Mouse (Mus musculus) embryonic facial prominence, embryonic 14.5 days (tissue): ENCODE results near the gene Bpifc. TPM values are rescaled to one million over a fixed set of nuclear protein-coding genes. Genes with fewer than 3 reads are reported as not detected.

Experiments
- ATAC-seq: fragments of 200-750 bp; cut with Nextera tagmentation; 2 replicates; pipeline ENCODE4 v1.8.0; 2017; ENCODE audit warnings: low read depth, moderate number of reproducible peaks, moderate TSS enrichment
- DNase-seq: peaks from one replicate; pipeline ENCODE4 v3.0.0-alpha.2; 2015; ENCODE audit warnings: low spot score
- H3K27ac ChIP-seq: fragments of 300-500 bp; sonication (generic); replicated peaks from 2 replicates; pipeline ENCODE4 v1.5.1; 2014; ENCODE audit warnings: low read depth, mild to moderate bottlenecking, low read length, moderate library complexity
- H3K27me3 ChIP-seq: fragments of 300-500 bp; sonication (generic); replicated peaks from 2 replicates; pipeline ENCODE4 v1.6.1; 2014; ENCODE audit warnings: low read length; ENCODE audit not compliant: control insufficient read depth, insufficient read depth
- H3K36me3 ChIP-seq: fragments of 300-500 bp; sonication (generic); 2 replicates; pipeline ENCODE4 v1.6.1; 2014; ENCODE audit warnings: low read length, mixed read lengths; ENCODE audit not compliant: control insufficient read depth, insufficient read depth
- H3K4me1 ChIP-seq: fragments of 300-500 bp; sonication (generic); 2 replicates; pipeline ENCODE4 v1.6.1; 2014; ENCODE audit warnings: antibody characterized with exemption, low read length; ENCODE audit not compliant: control insufficient read depth, insufficient read depth
- H3K4me2 ChIP-seq: fragments of 300-500 bp; sonication (generic); 2 replicates; pipeline ENCODE4 v1.6.1; 2014; ENCODE audit warnings: low read depth, mild to moderate bottlenecking, low read length, moderate library complexity, mixed read lengths
- H3K4me3 ChIP-seq: fragments of 300-500 bp; sonication (generic); 2 replicates; pipeline ENCODE4 v1.5.1; 2014; ENCODE audit warnings: low read depth, mild to moderate bottlenecking, low read length
- H3K9ac ChIP-seq: fragments of 300-500 bp; sonication (generic); 2 replicates; pipeline ENCODE4 v1.6.1; 2014; ENCODE audit warnings: low read depth, mild to moderate bottlenecking, low read length, moderate library complexity, mixed read lengths
- H3K9me3 ChIP-seq: fragments of 300-500 bp; sonication (generic); 2 replicates; pipeline ENCODE4 v1.6.1; 2016; ENCODE audit warnings: low read length; ENCODE audit not compliant: control insufficient read depth
- WGBS: fragments of 180-500 bp; shearing (Covaris S2); extraction: QIAGEN DNeasy Blood & Tissue Kit; methylation state at CpG from one replicate; pipeline ENCODE4 v1.1.7; 2014; 5-methylcytosine and 5-hydroxymethylcytosine counted together
- polyA plus RNA-seq: library from polyadenylated mRNA; unstranded; fragments of >200 nt; fragmentation: Nextera tagmentation; extraction: Ambion mirVana; gene quantifications from 2 replicates; pipeline ENCODE4 v1.2.1, GENCODE M21; 2014

The Bpifc gene
- polyA plus RNA-seq, 1 experiment from 2014 or later: 1.9 TPM

- Histone ChIP-seq H3K9me3 (no peaks in the 10 kb centered on the region), H3K36me3 (peaks cover 37% of the 10 kb centered on the region), H3K27ac (peak overlapping the region; percentile 79), H3K9ac (peak overlapping the region; percentile 96), H3K4me1 (0 out of 2 replicates have a peak, but pooled peaks cover 3% of the 10 kb centered on the region), H3K27me3 (no peaks in the 10 kb centered on the region), H3K4me3 (peak overlapping the region; percentile 92), H3K4me2 (peak overlapping the region; percentile 66)
- WGBS: 2% methylated on average over 20 of the region's 20 CpGs
- no peak for DNase-seq
- ATAC-seq: no peak
These were observed 54.8 kb downstream of the Bpifc start for GRCm38 (mm10) chr10:85956871-85957419.

GRCm38 (mm10) chr10:85954429-85954828, 57.3 kb downstream of the Bpifc start:
- DNase-seq (no peak), ATAC-seq (no peak)
- H3K9ac ChIP-seq: no peak overlapping the region
- H3K4me1 ChIP-seq: 0 out of 2 replicates have a peak, but pooled peaks cover 3% of the 10 kb centered on the region
- no peak overlapping the region for H3K4me3 ChIP-seq
- H3K36me3 ChIP-seq: peaks cover 60% of the 10 kb centered on the region
- H3K4me2 ChIP-seq: no peak overlapping the region
- H3K9me3 ChIP-seq: no peaks in the 10 kb centered on the region
- H3K27ac ChIP-seq: no peak overlapping the region
- no peaks in the 10 kb centered on the region for H3K27me3 ChIP-seq
- WGBS: 77% methylated on average over 2 of the region's 2 CpGs

GRCm38 (mm10) chr10:85953401-85953800, 58.3 kb downstream of the Bpifc start:
- no peak for DNase-seq
- no peak overlapping the region for H3K27ac ChIP-seq
- WGBS: 72% methylated on average over 3 of the region's 3 CpGs
- no peaks in the 10 kb centered on the region for H3K9me3 ChIP-seq
- no peak overlapping the region for H3K4me3 ChIP-seq
- no peak overlapping the region for H3K9ac ChIP-seq
- no peaks in the 10 kb centered on the region for H3K27me3 ChIP-seq
- 0 out of 2 replicates have a peak, but pooled peaks cover 3% of the 10 kb centered on the region for H3K4me1 ChIP-seq
- no peak overlapping the region for H3K4me2 ChIP-seq
- ATAC-seq: no peak
- H3K36me3 ChIP-seq: peaks cover 70% of the 10 kb centered on the region

- H3K4me3 ChIP-seq: no peak overlapping the region
- H3K27me3 ChIP-seq: no peaks in the 10 kb centered on the region
- no peaks in the 10 kb centered on the region for H3K9me3 ChIP-seq
- H3K36me3 ChIP-seq: peaks cover 84% of the 10 kb centered on the region
- H3K4me1 ChIP-seq: 0 out of 2 replicates have a peak, but pooled peaks cover 3% of the 10 kb centered on the region
- no peak for DNase-seq
- WGBS: 84% methylated on average over 6 of the region's 6 CpGs
- no peak for ATAC-seq
- no peak overlapping the region for H3K9ac ChIP-seq
- no peak overlapping the region for H3K4me2 ChIP-seq
- H3K27ac ChIP-seq: no peak overlapping the region
These were observed 59.8 kb downstream of the Bpifc start for GRCm38 (mm10) chr10:85951765-85952443.

- no peaks in the 10 kb centered on the region for H3K27me3 ChIP-seq
- WGBS: 94% methylated on average over 8 of the region's 8 CpGs
- no peaks in the 10 kb centered on the region for H3K4me1 ChIP-seq
- H3K9me3 ChIP-seq: no peaks in the 10 kb centered on the region
- H3K36me3 ChIP-seq: peaks cover 95% of the 10 kb centered on the region
- no peak overlapping the region for H3K4me2 ChIP-seq
- no peak overlapping the region for H3K27ac ChIP-seq
- DNase-seq: no peak
- ATAC-seq: no peak
- H3K4me3 ChIP-seq: no peak overlapping the region
- H3K9ac ChIP-seq: no peak overlapping the region
These were observed 63.1 kb downstream of the Bpifc start for GRCm38 (mm10) chr10:85948483-85949196.

- H3K4me3 ChIP-seq: no peak overlapping the region
- WGBS: 91% methylated on average over 6 of the region's 6 CpGs
- ATAC-seq (no peak), DNase-seq (no peak)
- H3K36me3 ChIP-seq: peaks cover 53% of the 10 kb centered on the region
- H3K27me3 ChIP-seq: no peaks in the 10 kb centered on the region
- no peaks in the 10 kb centered on the region for H3K4me1 ChIP-seq
- H3K9ac ChIP-seq: no peak overlapping the region
- no peak overlapping the region for H3K4me2 ChIP-seq
- H3K27ac ChIP-seq: no peak overlapping the region
- no peaks in the 10 kb centered on the region; the same call in 1 of the 2 replicates for H3K9me3 ChIP-seq
These were observed 75.3 kb downstream of the Bpifc start for GRCm38 (mm10) chr10:85936280-85936965.

GRCm38 (mm10) chr10:85929962-85930361, 81.7 kb downstream of the Bpifc start:
- H3K9ac ChIP-seq: no peak overlapping the region
- H3K4me2 ChIP-seq: no peak overlapping the region
- DNase-seq (no peak), ATAC-seq (no peak)
- H3K27ac ChIP-seq: no peak overlapping the region
- H3K4me1 ChIP-seq: peaks cover 7% of the 10 kb centered on the region; the same call in 1 of the 2 replicates
- no peaks in the 10 kb centered on the region for H3K36me3 ChIP-seq
- 89% methylated on average over 11 of the region's 11 CpGs for WGBS
- H3K4me3 ChIP-seq: no peak overlapping the region
- H3K27me3 ChIP-seq: peaks cover 37% of the 10 kb centered on the region
- H3K9me3 ChIP-seq: no peaks in the 10 kb centered on the region

- Histone ChIP-seq H3K4me3 (peak overlapping the region; percentile 53), H3K9ac (no peak overlapping the region), H3K4me2 (peak overlapping the region; percentile 98), H3K27me3 (peaks cover 37% of the 10 kb centered on the region), H3K36me3 (no peaks in the 10 kb centered on the region), H3K27ac (no peak overlapping the region), H3K9me3 (no peaks in the 10 kb centered on the region), H3K4me1 (peaks cover 7% of the 10 kb centered on the region; the same call in 1 of the 2 replicates)
- no peak for ATAC-seq
- DNase-seq: no peak
- 51% methylated on average over 11 of the region's 11 CpGs for WGBS
These were observed 82.5 kb downstream of the Bpifc start for GRCm38 (mm10) chr10:85929208-85929591.
